Mouse (Mus musculus) forebrain, embryonic 16.5 days (tissue): ENCODE results near the gene Ccdc6. TPM values are rescaled to one million over a fixed set of nuclear protein-coding genes. Genes with fewer than 3 reads are reported as not detected.

ENCODE experiments used
- ATAC-seq: fragments of 200-750 bp; cut with Nextera tagmentation; 2 replicates; pipeline ENCODE4 v1.8.0; 2017; ENCODE audit warnings: mild to moderate bottlenecking, moderate library complexity
- H3K27ac ChIP-seq: fragments of 300-500 bp; sonication (generic); 2 replicates; pipeline ENCODE4 v1.5.1; 2014; ENCODE audit warnings: low read length, control low read depth
- H3K27me3 ChIP-seq: fragments of 300-500 bp; sonication (generic); replicated peaks from 2 replicates; pipeline ENCODE4 v1.6.1; 2014; ENCODE audit warnings: low read length; ENCODE audit not compliant: control insufficient read depth, insufficient read depth
- H3K36me3 ChIP-seq: fragments of 300-500 bp; sonication (generic); 2 replicates; pipeline ENCODE4 v1.6.1; 2014; ENCODE audit not compliant: control insufficient read depth, insufficient read depth
- H3K4me1 ChIP-seq: fragments of 300-500 bp; sonication (generic); replicated peaks from 2 replicates; pipeline ENCODE4 v1.6.1; 2014; ENCODE audit warnings: low read length; ENCODE audit not compliant: control insufficient read depth, insufficient read depth
- H3K4me2 ChIP-seq: fragments of 300-500 bp; sonication (generic); 2 replicates; pipeline ENCODE4 v1.6.1; 2014; ENCODE audit warnings: mild to moderate bottlenecking, low read length, control low read depth
- H3K4me3 ChIP-seq: fragments of 300-500 bp; sonication (generic); replicated peaks from 2 replicates; pipeline ENCODE4 v1.5.1; 2014; ENCODE audit warnings: mild to moderate bottlenecking, low read length, control low read depth
- H3K9ac ChIP-seq: fragments of 300-500 bp; sonication (generic); replicated peaks from 2 replicates; pipeline ENCODE4 v1.6.1; 2014; ENCODE audit warnings: low read depth, low read length, control low read depth
- H3K9me3 ChIP-seq: fragments of 300-500 bp; sonication (generic); 2 replicates; pipeline ENCODE4 v1.6.1; 2016; ENCODE audit warnings: low read length; ENCODE audit not compliant: control insufficient read depth
- WGBS: fragments of 180-500 bp; shearing (Covaris S2); extraction: QIAGEN DNeasy Blood & Tissue Kit; methylation state at CpG from one replicate; pipeline ENCODE4 v1.1.7; 2014; 5-methylcytosine and 5-hydroxymethylcytosine counted together
- polyA plus RNA-seq: library from polyadenylated mRNA; unstranded; fragments of >200 nt; fragmentation: Nextera tagmentation; extraction: Ambion mirVana; gene quantifications from 2 replicates; pipeline ENCODE4 v1.2.1, GENCODE M21; 2015

Ccdc6 gene
- polyA plus RNA-seq, 1 experiment from 2014 or later: 18.1 TPM

DNA sequence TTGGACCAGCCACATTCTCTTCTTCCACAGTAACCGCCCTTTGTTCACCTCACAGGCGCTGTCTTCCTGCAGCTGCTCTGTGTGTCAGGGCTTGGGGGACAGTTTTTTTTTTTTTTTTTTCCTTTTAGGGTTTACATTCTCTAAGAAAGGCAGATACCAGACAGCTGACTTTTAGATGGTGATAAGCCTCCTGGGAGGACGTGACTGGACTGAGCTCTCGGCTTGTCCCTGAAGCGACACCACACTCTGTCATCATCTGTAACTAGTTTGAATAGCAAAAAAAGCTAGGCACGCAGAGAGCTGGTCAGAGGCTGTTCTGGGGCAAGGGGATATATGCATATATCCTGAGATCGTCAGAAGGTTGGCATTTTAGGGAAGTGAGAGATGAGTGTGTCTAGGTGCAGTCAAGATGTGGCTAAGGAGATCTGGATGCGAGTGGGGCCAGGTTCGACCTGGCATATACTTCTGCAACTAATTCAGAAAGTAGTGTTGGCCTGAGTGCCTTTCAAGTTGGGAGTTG is 23.0 kb downstream of the Ccdc6 start:
- H3K9ac ChIP-seq: peak overlapping the region; percentile 23
- 0 out of 2 replicates have a peak, but pooled peaks have one; percentile 40 for ATAC-seq
- H3K36me3 ChIP-seq: no peaks in the 10 kb centered on the region
- H3K4me2 ChIP-seq: no peak overlapping the region
- H3K4me1 ChIP-seq: peaks cover 16% of the 10 kb centered on the region
- 57% methylated on average over 9 of the region's 9 CpGs for WGBS
- H3K27me3 ChIP-seq: no peaks in the 10 kb centered on the region
- no peak overlapping the region for H3K27ac ChIP-seq
- H3K4me3 ChIP-seq: no peak overlapping the region
- no peaks in the 10 kb centered on the region for H3K9me3 ChIP-seq

GRCm38 (mm10) chr10:70120671-70121405 is 23.9 kb downstream of the Ccdc6 start:
- Histone ChIP-seq H3K27me3 (no peaks in the 10 kb centered on the region), H3K36me3 (no peaks in the 10 kb centered on the region), H3K9ac (no peak overlapping the region), H3K4me1 (peaks cover 16% of the 10 kb centered on the region), H3K4me3 (no peak overlapping the region), H3K9me3 (no peaks in the 10 kb centered on the region), H3K27ac (no peak overlapping the region), H3K4me2 (no peak overlapping the region)
- WGBS: 60% methylated on average over 17 of the region's 17 CpGs
- no peak for ATAC-seq

- Histone ChIP-seq H3K4me2 (no peak overlapping the region), H3K9ac (no peak overlapping the region), H3K36me3 (no peaks in the 10 kb centered on the region), H3K4me3 (no peak overlapping the region), H3K9me3 (no peaks in the 10 kb centered on the region), H3K27ac (no peak overlapping the region), H3K4me1 (peaks cover 16% of the 10 kb centered on the region), H3K27me3 (no peaks in the 10 kb centered on the region)
- ATAC-seq: no peak
- 92% methylated on average over 8 of the region's 8 CpGs for WGBS
Observed at GRCm38 (mm10) chr10:70121406-70121695, 24.4 kb downstream of the Ccdc6 start.

DNA sequence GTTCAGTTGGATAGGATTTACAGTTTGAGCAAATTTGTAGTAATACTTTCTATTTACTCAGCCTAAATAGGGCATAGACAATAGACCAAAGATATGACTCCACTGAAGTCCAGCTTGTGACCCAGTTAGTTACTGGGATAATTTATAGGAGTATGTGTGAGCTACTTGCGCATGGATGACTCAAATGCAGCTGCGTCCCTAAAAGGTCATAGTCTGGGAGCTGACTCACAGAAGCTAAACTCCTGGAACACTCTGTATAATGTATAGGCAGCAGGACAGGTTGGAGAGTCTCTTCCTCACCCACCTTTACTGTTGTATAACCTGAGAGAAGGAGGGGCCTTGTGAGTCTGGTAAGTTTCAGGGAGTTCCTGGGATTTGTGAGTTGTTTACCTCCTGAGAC is 26.5 kb downstream of the Ccdc6 start:
- WGBS: 93% methylated on average over 2 of the region's 2 CpGs
- H3K36me3 ChIP-seq: no peaks in the 10 kb centered on the region
- H3K4me2 ChIP-seq: no peak overlapping the region
- H3K9me3 ChIP-seq: no peaks in the 10 kb centered on the region
- peaks cover 16% of the 10 kb centered on the region for H3K4me1 ChIP-seq
- H3K27ac ChIP-seq: no peak overlapping the region
- H3K9ac ChIP-seq: no peak overlapping the region
- H3K27me3 ChIP-seq: no peaks in the 10 kb centered on the region
- ATAC-seq: no peak
- H3K4me3 ChIP-seq: no peak overlapping the region

- no peak for ATAC-seq
- Histone ChIP-seq H3K9ac (no peak overlapping the region), H3K27ac (no peak overlapping the region), H3K4me3 (no peak overlapping the region), H3K27me3 (no peaks in the 10 kb centered on the region), H3K4me1 (peaks cover 4% of the 10 kb centered on the region), H3K4me2 (no peak overlapping the region), H3K9me3 (no peaks in the 10 kb centered on the region), H3K36me3 (no peaks in the 10 kb centered on the region)
- WGBS: 87% methylated on average over 7 of the region's 7 CpGs
Observed at GRCm38 (mm10) chr10:70125491-70125890, 28.6 kb downstream of the Ccdc6 start.

DNA sequence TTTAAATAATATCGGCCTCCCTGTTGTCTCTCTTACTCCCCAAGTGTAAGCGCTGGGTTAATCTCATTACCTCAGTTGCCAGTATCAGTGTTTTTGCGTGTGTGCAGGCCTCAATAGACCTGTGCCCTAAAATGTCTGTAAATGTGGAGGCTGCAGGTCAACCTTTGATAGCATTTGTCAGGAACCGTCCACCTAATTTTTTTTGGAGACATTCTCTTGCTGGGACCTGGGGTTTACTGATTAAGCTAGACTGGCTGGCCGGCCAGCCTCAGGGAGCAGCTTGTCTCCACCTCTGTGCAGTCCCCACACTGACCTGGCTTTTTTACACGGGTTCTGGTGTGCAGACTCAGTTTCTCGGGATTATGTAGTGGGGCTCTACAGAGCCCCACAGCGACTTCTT is 30.4 kb downstream of the Ccdc6 start:
- no peak overlapping the region for H3K9ac ChIP-seq
- no peak overlapping the region for H3K27ac ChIP-seq
- H3K4me3 ChIP-seq: no peak overlapping the region
- no peaks in the 10 kb centered on the region for H3K4me1 ChIP-seq
- ATAC-seq: no peak
- H3K4me2 ChIP-seq: no peak overlapping the region
- no peaks in the 10 kb centered on the region for H3K9me3 ChIP-seq
- no peaks in the 10 kb centered on the region for H3K36me3 ChIP-seq
- no peaks in the 10 kb centered on the region for H3K27me3 ChIP-seq
- WGBS: 81% methylated on average over 8 of the region's 8 CpGs

GRCm38 (mm10) chr10:70128408-70128807 is 31.5 kb downstream of the Ccdc6 start:
- no peaks in the 10 kb centered on the region for H3K36me3 ChIP-seq
- H3K27me3 ChIP-seq: no peaks in the 10 kb centered on the region
- H3K9ac ChIP-seq: no peak overlapping the region
- no peak overlapping the region for H3K27ac ChIP-seq
- H3K4me1 ChIP-seq: peaks cover 8% of the 10 kb centered on the region
- no peak overlapping the region for H3K4me2 ChIP-seq
- no peak overlapping the region for H3K4me3 ChIP-seq
- WGBS: 91% methylated on average over 8 of the region's 8 CpGs
- ATAC-seq: no peak
- no peaks in the 10 kb centered on the region for H3K9me3 ChIP-seq

GRCm38 (mm10) chr10:70132087-70132560 is 35.2 kb downstream of the Ccdc6 start:
- H3K27me3 ChIP-seq: no peaks in the 10 kb centered on the region
- no peak overlapping the region for H3K4me2 ChIP-seq
- no peak overlapping the region for H3K27ac ChIP-seq
- no peaks in the 10 kb centered on the region for H3K36me3 ChIP-seq
- no peaks in the 10 kb centered on the region for H3K9me3 ChIP-seq
- H3K4me3 ChIP-seq: no peak overlapping the region
- H3K4me1 ChIP-seq: peaks cover 12% of the 10 kb centered on the region
- WGBS: 78% methylated on average over 5 of the region's 5 CpGs
- H3K9ac ChIP-seq: no peak overlapping the region
- ATAC-seq: no peak

GRCm38 (mm10) chr10:70132714-70133113 is 35.8 kb downstream of the Ccdc6 start:
- WGBS: 91% methylated on average over 6 of the region's 6 CpGs
- Histone ChIP-seq H3K36me3 (no peaks in the 10 kb centered on the region), H3K9ac (no peak overlapping the region), H3K4me3 (no peak overlapping the region), H3K27ac (no peak overlapping the region), H3K27me3 (no peaks in the 10 kb centered on the region), H3K4me1 (peaks cover 12% of the 10 kb centered on the region), H3K9me3 (no peaks in the 10 kb centered on the region), H3K4me2 (no peak overlapping the region)
- no peak for ATAC-seq
